Mouse (Mus musculus) left cerebral cortex, adult 9 months (tissue): ENCODE measurements at regions not wholly inside any gene's neighbourhood (a gene's known extent, or its start where the extent isn't known, plus 50 kb on each side); places are given as distances from the start of the nearest gene placed in this dataset.

Experiments
- DNase-seq, 2 experiments: peaks; one replicate each; pipeline ENCODE4 v3.0.0; 2022; ENCODE audit warnings: low spot score in 2 of 2

- DNase-seq = no peak
These were observed 900.5 kb upstream of the 1700015G11Rik start for GRCm38 (mm10) chr7:52915981-52916380.

GRCm38 (mm10) chr7:52911279-52911678 is 895.8 kb upstream of the 1700015G11Rik start:
- no peak for DNase-seq

DNA sequence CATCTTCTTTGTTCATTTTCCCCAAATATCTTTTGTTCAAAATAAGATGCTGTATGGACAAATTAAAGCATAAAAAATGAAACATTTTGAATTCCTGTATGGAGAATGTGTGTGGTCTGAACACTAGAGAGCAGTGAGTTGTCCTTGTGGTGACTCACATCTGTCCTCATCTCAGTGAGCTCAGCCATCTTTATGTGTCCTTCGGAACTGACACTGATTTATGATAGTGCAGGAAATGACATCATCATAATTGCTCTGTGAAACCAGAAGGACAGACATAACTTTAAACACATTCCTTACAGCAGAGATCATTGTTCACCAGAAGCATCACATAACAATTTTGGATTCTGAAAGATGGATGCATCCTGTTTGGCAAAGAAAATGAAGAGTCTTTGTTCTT is 850.2 kb upstream of the 1700015G11Rik start:
- DNase-seq = no peak

DNA sequence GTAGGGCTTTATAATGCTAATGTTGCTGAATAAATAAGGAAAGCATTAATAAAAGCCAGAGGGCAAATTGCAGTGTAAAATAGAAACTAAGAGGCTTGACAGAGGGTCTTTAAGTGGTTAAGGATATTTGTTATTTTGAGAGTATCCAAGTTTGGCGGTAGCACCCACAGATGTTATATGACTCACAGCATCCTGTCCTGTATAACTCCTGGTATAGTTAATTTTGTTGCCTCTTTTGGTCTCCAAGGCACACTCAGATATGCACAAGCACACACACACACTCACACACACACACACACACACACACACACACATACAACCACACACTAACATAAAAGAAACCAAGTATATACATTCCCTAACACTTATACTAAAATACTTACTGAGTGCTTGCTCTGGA is 806.8 kb upstream of the 1700015G11Rik start:
- DNase-seq = peak; percentile 11 to 13

GRCm38 (mm10) chr7:52808178-52808577 is 792.6 kb upstream of the 1700015G11Rik start:
- no peak for DNase-seq
